Mouse (Mus musculus) right cerebral cortex, postnatal 36 days (tissue): Measurements from ENCODE around the gene Sorcs2.

Experiments used
- DNase-seq, 2 experiments: peaks; one replicate each; pipeline ENCODE4 v3.0.0; 2022; ENCODE audit warnings: low spot score in 2 of 2, mixed read lengths in 1 of 2

The Sorcs2 gene

GRCm38 (mm10) chr5:36006586-36006985, 391.4 kb downstream of the Sorcs2 start:
- DNase-seq = no peak

- DNase-seq = no peak
These were observed 391.8 kb downstream of the Sorcs2 start for GRCm38 (mm10) chr5:36006106-36006505.

GRCm38 (mm10) chr5:36003797-36004196, 394.1 kb downstream of the Sorcs2 start:
- no peak for DNase-seq

GRCm38 (mm10) chr5:35989986-35990735, 407.8 kb downstream of the Sorcs2 start:
- DNase-seq = no peak

GRCm38 (mm10) chr5:35989506-35989905, 408.4 kb downstream of the Sorcs2 start:
- DNase-seq = no peak

GRCm38 (mm10) chr5:35988085-35988484, 409.9 kb downstream of the Sorcs2 start:
- DNase-seq = no peak

- peak; percentile 32 to 76 for DNase-seq
These were observed 412.3 kb downstream of the Sorcs2 start for GRCm38 (mm10) chr5:35985611-35986010.

GRCm38 (mm10) chr5:35981976-35982375, 416.0 kb downstream of the Sorcs2 start:
- DNase-seq = peak; percentile 61 to 67

GRCm38 (mm10) chr5:35981341-35981740, 416.6 kb downstream of the Sorcs2 start:
- DNase-seq = no peak

GRCm38 (mm10) chr5:35980542-35980941, 417.4 kb downstream of the Sorcs2 start:
- DNase-seq = no peak

GRCm38 (mm10) chr5:35975681-35976080, 422.3 kb downstream of the Sorcs2 start:
- no peak for DNase-seq

- DNase-seq = no peak
These were observed 423.7 kb downstream of the Sorcs2 start for GRCm38 (mm10) chr5:35974265-35974664.

- no peak for DNase-seq
These were observed 424.1 kb downstream of the Sorcs2 start for GRCm38 (mm10) chr5:35973800-35974199.

- no peak for DNase-seq
These were observed 425.2 kb downstream of the Sorcs2 start for GRCm38 (mm10) chr5:35972739-35973138.

GRCm38 (mm10) chr5:35971841-35972578, 425.9 kb downstream of the Sorcs2 start:
- no peak for DNase-seq

GRCm38 (mm10) chr5:35970380-35971105, 427.4 kb downstream of the Sorcs2 start:
- no peak for DNase-seq

GRCm38 (mm10) chr5:35969857-35970256, 428.1 kb downstream of the Sorcs2 start:
- no peak for DNase-seq
